Mouse (Mus musculus): Measurements from ENCODE around the gene Gm17660. TPM values are rescaled to one million over a fixed set of nuclear protein-coding genes. Genes with fewer than 3 reads are reported as not detected.

The Gm17660 gene
- polyA plus RNA-seq, 1 experiment from 2014 or later: not detected

DNA sequence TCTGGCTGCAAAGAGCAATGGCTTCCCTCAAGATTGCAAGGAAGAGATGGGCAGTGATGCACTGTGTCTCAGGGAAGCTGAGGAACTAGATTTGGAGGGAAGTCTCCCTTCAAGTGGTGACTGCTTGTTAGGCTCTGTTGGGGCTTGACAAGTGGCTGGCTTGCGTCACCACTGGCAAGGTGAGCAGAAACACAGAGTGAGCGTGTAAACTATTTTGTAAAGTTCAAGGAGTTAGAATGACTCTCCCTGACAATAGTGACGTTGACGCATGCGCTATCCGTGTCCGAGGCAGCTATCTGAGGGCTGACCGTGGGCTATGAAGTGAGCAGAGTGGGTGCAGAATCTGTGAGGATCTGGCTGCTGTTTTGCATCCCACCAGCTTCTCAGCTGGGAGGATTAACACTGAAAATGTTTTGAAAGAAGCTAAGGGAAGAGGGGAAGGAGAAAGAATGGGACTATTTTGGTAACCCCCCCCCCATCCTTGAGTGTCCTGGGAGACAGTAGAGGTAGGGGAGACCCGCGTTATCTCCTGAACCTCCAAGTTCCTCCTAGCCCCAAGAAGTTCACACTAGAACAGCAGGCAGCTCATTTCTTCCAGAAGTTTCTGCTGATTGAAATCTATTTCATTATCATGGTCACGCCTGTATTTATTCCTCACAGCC lies 18.1 kb upstream of the Gm17660 start:
- H3K9me3 ChIP-seq (replicated peaks; ENCODE audit: control insufficient read depth, low read length, poor library complexity, severe bottlenecking): no peaks in the 10 kb centered on the region
- ATAC-seq: no peak
- H3K4me1 ChIP-seq (ENCODE audit: control insufficient read depth, insufficient read depth, low read length): peaks cover 3% of the 10 kb centered on the region; the same call in 1 of the 2 replicates
- H3K9ac ChIP-seq (ENCODE audit: low read depth, low read length): no peak overlapping the region
- H3K27ac ChIP-seq (ENCODE audit: low read length): peak overlapping the region; percentile 5; the same call in 1 of the 2 replicates
- H3K36me3 ChIP-seq (ENCODE audit: control insufficient read depth, insufficient read depth, low read length): no peaks in the 10 kb centered on the region
- H3K4me3 ChIP-seq (ENCODE audit: low read depth, low read length): no peak overlapping the region
- WGBS: 82% methylated on average over 11 of the region's 11 CpGs
- H3K4me2 ChIP-seq (ENCODE audit: low read length): no peak overlapping the region
- H3K27me3 ChIP-seq (ENCODE audit: control insufficient read depth, insufficient read depth, low read depth, low read length): no peaks in the 10 kb centered on the region

GRCm38 (mm10) chr5:104089751-104090150 lies 12.3 kb upstream of the Gm17660 start:
- Histone ChIP-seq H3K9ac (ENCODE audit: low read depth, low read length) (no peak overlapping the region), H3K27me3 (ENCODE audit: control insufficient read depth, insufficient read depth, low read depth, low read length) (no peaks in the 10 kb centered on the region; the same call in 1 of the 2 replicates), H3K36me3 (ENCODE audit: control insufficient read depth, insufficient read depth, low read length) (no peaks in the 10 kb centered on the region), H3K4me2 (ENCODE audit: low read length) (no peak overlapping the region), H3K9me3 (replicated peaks; ENCODE audit: control insufficient read depth, low read length, poor library complexity, severe bottlenecking) (no peaks in the 10 kb centered on the region), H3K4me1 (ENCODE audit: control insufficient read depth, insufficient read depth, low read length) (no peaks in the 10 kb centered on the region), H3K27ac (ENCODE audit: low read length) (no peak overlapping the region), H3K4me3 (ENCODE audit: low read depth, low read length) (no peak overlapping the region)
- no peak for ATAC-seq
- 74% methylated on average over 2 of the region's 2 CpGs for WGBS

DNA sequence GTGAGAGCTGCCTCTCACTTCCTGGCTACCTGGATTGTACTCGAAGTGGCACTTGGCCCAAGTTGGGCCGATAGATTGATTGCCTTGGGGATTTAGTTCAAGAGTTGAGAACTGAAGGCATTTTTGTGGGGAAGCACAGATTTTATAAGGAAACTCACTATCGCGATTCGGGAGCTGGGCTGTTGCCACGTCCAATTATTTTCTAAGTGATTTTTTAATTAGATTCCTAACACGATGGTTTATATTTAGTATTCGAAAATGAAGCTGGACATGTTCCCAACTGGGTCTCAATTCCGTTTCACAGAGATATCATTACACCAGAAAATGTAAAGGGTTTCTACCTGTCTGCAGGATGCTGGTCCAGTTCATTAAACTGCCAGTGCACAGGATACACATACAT lies 8.0 kb upstream of the Gm17660 start:
- ATAC-seq: no peak
- Histone ChIP-seq H3K36me3 (ENCODE audit: control insufficient read depth, insufficient read depth, low read length) (no peaks in the 10 kb centered on the region), H3K9me3 (replicated peaks; ENCODE audit: control insufficient read depth, low read length, poor library complexity, severe bottlenecking) (no peaks in the 10 kb centered on the region), H3K27me3 (ENCODE audit: control insufficient read depth, insufficient read depth, low read depth, low read length) (no peaks in the 10 kb centered on the region; the same call in 1 of the 2 replicates), H3K9ac (ENCODE audit: low read depth, low read length) (no peak overlapping the region), H3K4me3 (ENCODE audit: low read depth, low read length) (no peak overlapping the region), H3K4me2 (ENCODE audit: low read length) (no peak overlapping the region), H3K4me1 (ENCODE audit: control insufficient read depth, insufficient read depth, low read length) (no peaks in the 10 kb centered on the region), H3K27ac (ENCODE audit: low read length) (no peak overlapping the region)
- 81% methylated on average over 9 of the region's 9 CpGs for WGBS

DNA sequence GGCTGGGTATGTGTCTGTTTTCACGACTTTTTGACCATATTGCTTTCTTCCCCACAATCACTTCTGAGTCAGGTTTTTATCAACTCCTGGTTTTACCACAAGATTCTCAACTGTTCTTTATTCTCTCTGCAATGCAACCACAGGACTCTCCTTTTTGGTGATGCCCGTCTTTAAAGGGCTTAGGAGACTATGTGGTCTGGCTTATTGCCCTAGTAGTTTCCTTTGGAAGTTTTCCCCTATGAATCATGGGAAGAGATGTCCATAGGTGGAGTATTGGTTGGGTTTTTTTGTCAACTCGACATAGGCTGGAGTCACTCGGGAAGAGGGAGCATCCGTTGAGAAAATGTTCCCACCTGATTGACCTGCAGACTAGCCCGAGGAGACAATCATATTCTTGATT lies 3.3 kb upstream of the Gm17660 start:
- no peak overlapping the region for H3K4me3 ChIP-seq (ENCODE audit: low read depth, low read length)
- no peaks in the 10 kb centered on the region for H3K36me3 ChIP-seq (ENCODE audit: control insufficient read depth, insufficient read depth, low read length)
- H3K27me3 ChIP-seq (ENCODE audit: control insufficient read depth, insufficient read depth, low read depth, low read length): no peaks in the 10 kb centered on the region
- H3K9ac ChIP-seq (ENCODE audit: low read depth, low read length): no peak overlapping the region
- H3K4me2 ChIP-seq (ENCODE audit: low read length): no peak overlapping the region
- ATAC-seq: no peak
- no peak overlapping the region for H3K27ac ChIP-seq (ENCODE audit: low read length)
- WGBS: 90% methylated on average over 6 of the region's 6 CpGs
- H3K9me3 ChIP-seq (replicated peaks; ENCODE audit: control insufficient read depth, low read length, poor library complexity, severe bottlenecking): no peaks in the 10 kb centered on the region
- H3K4me1 ChIP-seq (ENCODE audit: control insufficient read depth, insufficient read depth, low read length): peaks cover 4% of the 10 kb centered on the region; the same call in 1 of the 2 replicates

DNA sequence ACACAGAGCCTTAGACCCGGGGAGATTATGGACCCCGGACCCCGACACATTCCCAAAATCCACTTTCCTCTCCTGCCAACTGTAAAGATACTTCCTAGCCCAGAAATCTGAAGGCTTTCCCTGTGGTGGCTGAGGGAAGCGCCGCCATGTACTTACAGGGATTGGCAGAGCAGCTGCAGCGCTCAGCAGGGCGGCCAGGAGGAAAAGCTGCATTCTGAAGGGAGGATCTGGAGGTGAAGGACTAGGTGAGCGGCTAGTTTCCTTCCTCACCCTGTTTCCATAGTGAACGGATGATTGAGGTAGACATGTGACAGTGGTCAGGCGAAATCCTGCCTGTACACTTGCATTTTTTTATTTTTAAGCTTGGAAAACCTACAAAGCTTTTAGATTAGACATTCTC lies 1.0 kb downstream of the Gm17660 start:
- WGBS: 25% methylated on average over 10 of the region's 10 CpGs
- ATAC-seq: no peak
- no peaks in the 10 kb centered on the region for H3K27me3 ChIP-seq (ENCODE audit: control insufficient read depth, insufficient read depth, low read depth, low read length)
- H3K4me3 ChIP-seq (ENCODE audit: low read depth, low read length): no peak overlapping the region
- no peak overlapping the region; the same call in 1 of the 2 replicates for H3K4me2 ChIP-seq (ENCODE audit: low read length)
- no peak overlapping the region for H3K9ac ChIP-seq (ENCODE audit: low read depth, low read length)
- H3K9me3 ChIP-seq (replicated peaks; ENCODE audit: control insufficient read depth, low read length, poor library complexity, severe bottlenecking): no peaks in the 10 kb centered on the region
- no peaks in the 10 kb centered on the region for H3K36me3 ChIP-seq (ENCODE audit: control insufficient read depth, insufficient read depth, low read length)
- H3K4me1 ChIP-seq (ENCODE audit: control insufficient read depth, insufficient read depth, low read length): peaks cover 4% of the 10 kb centered on the region; the same call in 1 of the 2 replicates
- no peak overlapping the region for H3K27ac ChIP-seq (ENCODE audit: low read length)

DNA sequence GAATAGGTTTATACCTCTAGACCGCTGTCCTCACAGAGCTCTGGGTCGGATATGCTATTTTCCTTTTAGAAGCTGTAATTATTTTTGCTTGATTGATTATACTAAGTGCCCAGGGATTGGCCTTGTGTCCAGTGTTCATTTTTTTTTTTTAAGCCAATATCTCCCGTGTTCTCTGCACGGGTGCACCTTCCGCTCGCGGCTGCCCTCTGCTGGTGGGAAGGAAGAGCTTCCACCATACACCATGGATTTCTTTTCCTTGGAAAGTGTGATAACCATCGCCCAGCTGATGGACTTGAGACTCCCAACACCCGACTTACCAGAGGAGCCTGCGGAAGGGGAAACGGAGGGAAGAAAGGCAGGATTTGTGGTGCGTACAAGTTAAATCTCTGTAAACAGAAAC lies 3.0 kb downstream of the Gm17660 start:
- Histone ChIP-seq H3K9ac (ENCODE audit: low read depth, low read length) (no peak overlapping the region), H3K27ac (ENCODE audit: low read length) (no peak overlapping the region), H3K36me3 (ENCODE audit: control insufficient read depth, insufficient read depth, low read length) (no peaks in the 10 kb centered on the region), H3K4me2 (ENCODE audit: low read length) (no peak overlapping the region), H3K27me3 (ENCODE audit: control insufficient read depth, insufficient read depth, low read depth, low read length) (no peaks in the 10 kb centered on the region), H3K4me1 (ENCODE audit: control insufficient read depth, insufficient read depth, low read length) (peaks cover 4% of the 10 kb centered on the region; the same call in 1 of the 2 replicates), H3K4me3 (ENCODE audit: low read depth, low read length) (no peak overlapping the region), H3K9me3 (replicated peaks; ENCODE audit: control insufficient read depth, low read length, poor library complexity, severe bottlenecking) (no peaks in the 10 kb centered on the region)
- 32% methylated on average over 12 of the region's 12 CpGs for WGBS
- no peak for ATAC-seq

GRCm38 (mm10) chr5:104073602-104074001 lies 3.8 kb downstream of the Gm17660 start:
- H3K4me1 ChIP-seq (ENCODE audit: control insufficient read depth, insufficient read depth, low read length): peaks cover 4% of the 10 kb centered on the region; the same call in 1 of the 2 replicates
- H3K9ac ChIP-seq (ENCODE audit: low read depth, low read length): no peak overlapping the region
- H3K27me3 ChIP-seq (ENCODE audit: control insufficient read depth, insufficient read depth, low read depth, low read length): no peaks in the 10 kb centered on the region
- no peaks in the 10 kb centered on the region for H3K36me3 ChIP-seq (ENCODE audit: control insufficient read depth, insufficient read depth, low read length)
- ATAC-seq: peak; percentile 86
- no peak overlapping the region for H3K27ac ChIP-seq (ENCODE audit: low read length)
- H3K4me2 ChIP-seq (ENCODE audit: low read length): no peak overlapping the region
- no peak overlapping the region for H3K4me3 ChIP-seq (ENCODE audit: low read depth, low read length)
- WGBS: 81% methylated on average over 5 of the region's 5 CpGs
- H3K9me3 ChIP-seq (replicated peaks; ENCODE audit: control insufficient read depth, low read length, poor library complexity, severe bottlenecking): no peaks in the 10 kb centered on the region

- Histone ChIP-seq H3K27me3 (ENCODE audit: control insufficient read depth, insufficient read depth, low read depth, low read length) (no peaks in the 10 kb centered on the region), H3K36me3 (ENCODE audit: control insufficient read depth, insufficient read depth, low read length) (no peaks in the 10 kb centered on the region), H3K9me3 (replicated peaks; ENCODE audit: control insufficient read depth, low read length, poor library complexity, severe bottlenecking) (no peaks in the 10 kb centered on the region), H3K4me2 (ENCODE audit: low read length) (no peak overlapping the region), H3K4me3 (ENCODE audit: low read depth, low read length) (no peak overlapping the region), H3K4me1 (ENCODE audit: control insufficient read depth, insufficient read depth, low read length) (peaks cover 4% of the 10 kb centered on the region; the same call in 1 of the 2 replicates), H3K27ac (ENCODE audit: low read length) (no peak overlapping the region), H3K9ac (ENCODE audit: low read depth, low read length) (no peak overlapping the region)
- peak; percentile 89 for ATAC-seq
- WGBS: 5% methylated on average over 7 of the region's 8 CpGs
Observed at GRCm38 (mm10) chr5:104072272-104072886, 5.0 kb downstream of the Gm17660 start.

- H3K27ac ChIP-seq (ENCODE audit: low read length): no peak overlapping the region
- 54% methylated on average over 4 of the region's 4 CpGs for WGBS
- no peaks in the 10 kb centered on the region for H3K27me3 ChIP-seq (ENCODE audit: control insufficient read depth, insufficient read depth, low read depth, low read length)
- no peak overlapping the region for H3K9ac ChIP-seq (ENCODE audit: low read depth, low read length)
- H3K9me3 ChIP-seq (replicated peaks; ENCODE audit: control insufficient read depth, low read length, poor library complexity, severe bottlenecking): no peaks in the 10 kb centered on the region
- no peaks in the 10 kb centered on the region for H3K4me1 ChIP-seq (ENCODE audit: control insufficient read depth, insufficient read depth, low read length)
- ATAC-seq: no peak
- no peak overlapping the region for H3K4me3 ChIP-seq (ENCODE audit: low read depth, low read length)
- no peaks in the 10 kb centered on the region for H3K36me3 ChIP-seq (ENCODE audit: control insufficient read depth, insufficient read depth, low read length)
- no peak overlapping the region for H3K4me2 ChIP-seq (ENCODE audit: low read length)
Observed at GRCm38 (mm10) chr5:104071048-104071447, 6.4 kb downstream of the Gm17660 start.

Measured in midbrain, embryonic 16.5 days (tissue).